Mouse (Mus musculus) granulocyte monocyte progenitor cell, adult 5-6 weeks (primary cell): ENCODE data around the gene Arl8b. TPM values are rescaled to one million over a fixed set of nuclear protein-coding genes. Genes with fewer than 3 reads are reported as not detected.

Experiments
- total RNA-seq, 2 experiments: library from RNA; stranded (forward) in 1 of 2; stranded (reverse) in 1 of 2; fragments of 200-712, 200-1000 nt in 1 of 2; fragments of >200 nt in 1 of 2; fragmentation: Nextera tagmentation in 1 of 2; gene quantifications; 2 replicates each; pipeline ENCODE4 v1.2.3; 2014 to 2017

Arl8b gene
- total RNA-seq, 2 experiments from 2014 or later = 59.2 to 113 TPM

Other genes starting within 250 kb of the Arl8b start
- 1.7 and 2.1 TPM in 2 replicates for gene Bhlhe40, start 122.5 kb upstream of the Arl8b start, total RNA-seq (2014; fragmentation: Nextera tagmentation)
- 3.5 and 5.9 TPM in 2 replicates for gene Bhlhe40, start 122.5 kb upstream of the Arl8b start, total RNA-seq (2017)
- gene Edem1, start 45.5 kb downstream of the Arl8b start, total RNA-seq (2014; fragmentation: Nextera tagmentation) = 70.0 and 110 TPM in 2 replicates
- gene Edem1, start 45.5 kb downstream of the Arl8b start, total RNA-seq (2017) = 53.6 and 60.7 TPM in 2 replicates